ENCODE assay signal across 9 mouse cellular contexts in genomic region chr5:139584971-139585747, GRCm38 (mm10). TPM values are rescaled to one million over a fixed set of nuclear protein-coding genes. Genes with fewer than 3 reads are reported as not detected.
DNase-seq lines count a peak whose midpoint lies in the region; ATAC-seq lines count a peak whose summit lies in the region.
"Had no signal": no experiment of that assay in that cellular context is flagged by ENCODE, and none has a peak within 500 bp of the region (broad histone marks: within the 10 kb centered on the region; RNA-seq: fewer than 3 reads in every experiment).

No protein-coding gene starts in this region.

- H3K9me3 ChIP-seq in forebrain, embryonic 13.5 days (replicated peaks): peaks cover 12% of the 10 kb centered on the region; the same call in 1 of the 2 replicates
- no peaks in the 10 kb centered on the region for H3K9me3 ChIP-seq in intestine, embryonic 15.5 days

- peak overlapping the region; percentile 13 for H3K4me3 ChIP-seq in forebrain, embryonic 13.5 days
- no peak overlapping the region for H3K4me3 ChIP-seq in intestine, embryonic 15.5 days (replicated peaks)

- H3K9ac ChIP-seq in forebrain, embryonic 13.5 days: peak overlapping the region; percentile 43; the same call in 1 of the 2 replicates
- H3K9ac ChIP-seq in intestine, embryonic 15.5 days: no peak overlapping the region

- H3K4me2 ChIP-seq in forebrain, embryonic 13.5 days: peak overlapping the region; percentile 49
- H3K4me2 ChIP-seq in intestine, embryonic 15.5 days (replicated peaks): peak overlapping the region; percentile 24

- 2% methylated on average over 39 of the region's 39 CpGs for WGBS in forebrain, embryonic 13.5 days
- WGBS in intestine, embryonic 15.5 days: 9% methylated on average over 39 of the region's 39 CpGs

- peaks cover 74% of the 10 kb centered on the region for H3K27me3 ChIP-seq in forebrain, embryonic 13.5 days
- peaks cover 69% of the 10 kb centered on the region for H3K27me3 ChIP-seq in intestine, embryonic 15.5 days (replicated peaks)

- peak overlapping the region; percentile 57 for H3K27ac ChIP-seq in forebrain, embryonic 13.5 days
- no peak overlapping the region for H3K27ac ChIP-seq in intestine, embryonic 15.5 days

- peak; percentile 20 for DNase-seq in lung, postnatal 10 days
- DNase-seq in lung, postnatal 14 days: no peak
- peak; percentile 19 for DNase-seq in retina, postnatal 7 days (ENCODE audit: low read depth, low spot score)
- DNase-seq in thymus, postnatal 0 days (ENCODE audit: low spot score): no peak
- DNase-seq in gastrocnemius, postnatal 4 days (ENCODE audit: low spot score in 2 of 2): no peak
- DNase-seq in layer of hippocampus, adult 9-10 months (ENCODE audit: low spot score): no peak
- DNase-seq: gastrocnemius, postnatal 14 days had no signal

- peaks cover 36% of the 10 kb centered on the region for H3K4me1 ChIP-seq in forebrain, embryonic 13.5 days
- no peaks in the 10 kb centered on the region for H3K4me1 ChIP-seq in intestine, embryonic 15.5 days (replicated peaks)

- ATAC-seq in forebrain, embryonic 13.5 days: peak; percentile 51
- no peak for ATAC-seq in intestine, embryonic 15.5 days

- no peaks in the 10 kb centered on the region for H3K36me3 ChIP-seq in forebrain, embryonic 13.5 days (ENCODE audit: poor library complexity, severe bottlenecking)
- H3K36me3 ChIP-seq in intestine, embryonic 15.5 days: no peaks in the 10 kb centered on the region

RNA-seq across cellular contexts. Expression of gene Uncx, which starts 41.9 kb away (rescaled TPM):
- 8.5 and 18.1 TPM in 2 replicates for polyA plus RNA-seq in forebrain, embryonic 13.5 days (2015; fragmentation: Nextera tagmentation; extraction: Ambion mirVana)
- 0.23 TPM in 1 of 2 replicates, not detected in the other for polyA plus RNA-seq in intestine, embryonic 15.5 days (2015; fragmentation: Nextera tagmentation; extraction: Ambion mirVana)
- 0.06 and 0.17 TPM in 2 replicates for polyA plus RNA-seq in thymus, postnatal 0 days (2015; fragmentation: Nextera tagmentation; extraction: Ambion mirVana)
- total RNA-seq in gastrocnemius, postnatal 4 days (2021): not detected
- total RNA-seq: gastrocnemius, postnatal 14 days had no signal

Comparison
In these comparisons a context has a peak if more than half of its experiments do, and no peak if none do; other contexts are left out.
1. DNase-seq: peak in lung, postnatal 10 days (single experiment) and retina, postnatal 7 days (single experiment); none in lung, postnatal 14 days (single experiment), thymus, postnatal 0 days (single experiment), gastrocnemius, postnatal 4 days (0 of 2) and layer of hippocampus, adult 9-10 months (single experiment).